Mouse (Mus musculus): ENCODE measurements around the gene Cdnf.

Cdnf gene

DNA sequence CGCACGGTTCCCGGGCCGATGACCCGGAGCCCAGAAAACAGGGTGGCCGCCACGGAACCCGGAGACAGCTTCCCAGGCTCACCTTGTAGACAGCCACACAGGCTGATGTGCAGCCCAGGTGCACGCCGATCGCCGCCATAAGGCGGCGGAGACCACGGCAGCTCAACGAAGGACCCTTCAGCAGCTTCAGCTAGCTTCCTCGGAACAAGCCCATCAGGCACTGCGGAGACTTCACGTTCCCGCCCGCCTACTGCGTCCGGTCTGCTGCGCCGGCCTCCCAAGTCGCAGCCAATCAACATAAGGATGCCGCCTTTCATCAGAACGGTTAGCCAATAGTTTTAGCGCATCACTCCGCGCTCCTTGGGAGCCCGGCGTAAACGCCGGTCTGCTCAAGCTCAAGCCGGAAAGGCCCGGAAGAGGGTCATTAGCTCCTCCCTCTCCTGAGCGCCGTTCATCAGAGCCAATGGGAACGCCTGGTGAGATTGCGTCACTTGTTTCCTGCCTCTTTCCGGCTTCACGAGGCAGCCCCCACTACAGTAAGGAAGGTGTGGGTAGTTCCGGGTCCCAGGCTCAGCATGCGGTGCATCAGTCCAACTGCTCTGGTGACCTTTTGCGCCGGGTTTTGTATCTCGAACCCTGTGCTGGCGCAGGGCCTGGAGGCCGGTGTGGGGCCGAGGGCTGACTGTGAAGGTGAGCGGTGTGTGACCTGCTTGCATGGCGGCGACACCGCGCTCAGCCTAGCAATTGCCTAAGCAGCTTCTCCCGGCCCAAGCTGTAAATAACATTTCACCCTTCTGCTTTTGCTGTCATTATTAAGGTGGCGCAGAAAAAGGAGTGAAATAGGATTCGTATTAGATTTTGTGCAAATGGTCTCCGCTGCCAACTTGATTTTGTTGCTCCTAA is at the start of gene Cdnf, which contains the start of the genes Gm45902 and Hspa14:
Cdnf (plus strand) TSS at position 479 of the 903 bp plus-strand sequence.
Gm45902 (minus strand) TSS at position 239 of the 903 bp plus-strand sequence.
Hspa14 (minus strand) TSS at position 263 of the 903 bp plus-strand sequence.
- in situ Hi-C loops (cut with MboI, MseI), result no loop called here

GRCm38 (mm10) chr2:3473891-3474290 is 38.9 kb upstream of the Cdnf start:
- in situ Hi-C loops (cut with MboI, MseI), result no loop called here

GRCm38 (mm10) chr2:3474361-3474805 is 38.4 kb upstream of the Cdnf start:
- in situ Hi-C loops (cut with MboI, MseI), result no loop called here

DNA sequence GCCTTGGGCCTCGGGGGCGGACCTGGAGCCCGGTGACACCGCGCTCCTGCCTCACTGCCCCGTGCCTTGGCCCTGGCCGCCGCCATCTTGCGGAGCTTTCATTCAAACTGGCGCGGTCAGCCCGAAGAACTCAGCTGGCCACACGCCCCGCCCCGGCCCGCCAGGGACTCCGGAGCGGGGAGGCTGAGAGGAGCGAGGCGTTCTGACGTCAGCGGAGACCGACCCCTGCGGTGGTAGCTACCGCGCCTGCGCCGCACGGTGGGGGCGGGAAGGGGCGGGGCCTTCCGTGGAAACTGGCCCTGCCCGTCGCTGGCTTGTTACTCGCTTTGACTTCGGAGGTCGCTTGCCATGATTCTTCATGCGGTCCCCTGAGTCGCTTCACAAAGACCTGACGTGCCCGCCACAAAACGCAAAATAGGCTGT is 38.0 kb upstream of the Cdnf start, which contains the start of gene Suv39h2:
Suv39h2 (minus strand) TSS at position 171 of the 423 bp plus-strand sequence.
- in situ Hi-C loops (cut with MboI, MseI), result loop anchor here (5.0 to 25.0 kb wide), 2 partner anchors 48 to 1537 kb away; partner anchors contain the start of gene Mcm10

DNA sequence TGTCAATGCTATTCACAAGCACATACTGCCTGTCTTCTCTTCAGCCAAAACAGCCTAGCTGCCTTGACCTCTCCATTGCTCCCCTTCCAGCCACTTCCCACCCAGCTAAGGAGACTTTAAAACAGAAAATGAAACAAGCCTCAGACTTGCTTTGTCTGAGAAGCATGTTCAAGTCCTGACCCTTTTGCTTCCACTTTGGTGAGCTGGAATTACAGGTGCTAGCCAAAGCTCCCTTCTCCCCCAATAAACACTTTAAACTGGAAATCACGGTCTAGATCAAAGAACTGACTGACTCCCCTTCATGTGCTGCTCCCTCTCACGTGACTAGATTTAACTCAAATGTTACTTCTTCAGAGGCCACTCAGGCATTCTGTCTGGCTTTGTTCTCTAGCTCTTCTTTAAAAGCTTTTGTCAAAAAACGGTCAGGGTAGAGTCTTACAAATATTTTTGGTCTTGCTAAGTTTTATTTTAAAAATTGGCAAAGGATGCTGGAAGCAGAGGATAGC is 37.0 kb upstream of the Cdnf start:
- in situ Hi-C loops (cut with MboI, MseI), result loop anchor here (5.0 to 25.0 kb wide), 2 partner anchors 48 to 1537 kb away; partner anchors contain the start of gene Mcm10

GRCm38 (mm10) chr2:3480239-3480638 is 32.6 kb upstream of the Cdnf start:
- in situ Hi-C loops (cut with MboI, MseI), result loop anchor here (25.0 kb wide), 1 partner anchor 1532 kb away; the partner anchor contains the start of gene Mcm10

- in situ Hi-C loops (cut with MboI, MseI), result loop anchor here (25.0 kb wide), 1 partner anchor 1522 kb away; the partner anchor contains the start of gene Mcm10
Observed at GRCm38 (mm10) chr2:3489816-3490215, 23.0 kb upstream of the Cdnf start.

GRCm38 (mm10) chr2:3493833-3494409 is 18.9 kb upstream of the Cdnf start:
- in situ Hi-C loops (cut with MboI, MseI), result loop anchor here (25.0 kb wide), 1 partner anchor 1518 kb away; the partner anchor contains the start of gene Mcm10

- in situ Hi-C loops (cut with MboI, MseI), result loop anchor here (25.0 kb wide), 1 partner anchor 1513 kb away; the partner anchor contains the start of gene Mcm10
Observed at GRCm38 (mm10) chr2:3499543-3499942, 13.3 kb upstream of the Cdnf start.

DNA sequence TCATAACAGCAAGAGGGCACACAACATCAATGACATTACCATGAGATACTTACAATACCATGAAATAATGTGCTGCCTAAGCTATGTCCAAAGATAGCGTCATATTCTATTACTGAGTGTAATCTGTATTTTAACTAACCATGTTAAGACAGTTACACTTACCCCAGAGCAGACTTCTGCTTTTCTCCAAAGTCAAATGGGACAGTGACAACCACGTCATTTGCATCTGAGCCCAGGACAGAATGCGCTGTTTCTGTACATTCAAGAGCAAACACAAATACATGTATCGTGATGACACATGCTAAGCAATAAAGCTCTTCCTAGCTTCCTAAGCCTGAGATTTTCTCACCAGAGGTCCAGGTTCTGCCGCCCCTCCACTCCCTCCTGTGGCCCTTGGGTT is 11.9 kb upstream of the Cdnf start:
- in situ Hi-C loops (cut with MboI, MseI), result no loop called here

GRCm38 (mm10) chr2:3512076-3512475 is 754 bp upstream of the Cdnf start:
- in situ Hi-C loops (cut with MboI, MseI), result no loop called here

GRCm38 (mm10) chr2:3522558-3522957 is 9.7 kb downstream of the Cdnf start:
- in situ Hi-C loops (cut with MboI, MseI), result no loop called here

DNA sequence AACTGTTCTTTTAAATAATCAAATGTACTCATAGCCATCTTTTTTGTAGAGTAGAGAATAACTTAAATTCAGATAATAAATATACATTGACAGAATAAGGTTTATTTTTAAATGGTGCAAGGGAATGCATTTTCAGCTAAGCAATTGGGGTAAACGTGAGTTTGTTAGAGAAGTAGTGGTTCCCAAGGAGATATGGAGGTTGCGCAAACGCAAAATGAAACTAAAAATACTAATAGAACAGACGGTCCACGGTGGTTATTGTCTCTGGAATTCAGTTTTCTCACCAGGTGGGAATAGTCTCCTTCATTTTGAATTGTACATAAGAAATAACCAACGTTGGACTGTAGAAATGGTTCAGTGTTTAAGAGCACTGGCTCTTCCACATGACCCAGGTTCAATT is 13.5 kb downstream of the Cdnf start:
- in situ Hi-C loops (cut with MboI, MseI), result loop anchor here (25.0 kb wide), 1 partner anchor 261 kb away; no protein-coding TSS in a partner anchor

GRCm38 (mm10) chr2:3541307-3542079 is 28.7 kb downstream of the Cdnf start:
- in situ Hi-C loops (cut with MboI, MseI), result loop anchor here (25.0 kb wide), 1 partner anchor 246 kb away; no protein-coding TSS in a partner anchor

DNA sequence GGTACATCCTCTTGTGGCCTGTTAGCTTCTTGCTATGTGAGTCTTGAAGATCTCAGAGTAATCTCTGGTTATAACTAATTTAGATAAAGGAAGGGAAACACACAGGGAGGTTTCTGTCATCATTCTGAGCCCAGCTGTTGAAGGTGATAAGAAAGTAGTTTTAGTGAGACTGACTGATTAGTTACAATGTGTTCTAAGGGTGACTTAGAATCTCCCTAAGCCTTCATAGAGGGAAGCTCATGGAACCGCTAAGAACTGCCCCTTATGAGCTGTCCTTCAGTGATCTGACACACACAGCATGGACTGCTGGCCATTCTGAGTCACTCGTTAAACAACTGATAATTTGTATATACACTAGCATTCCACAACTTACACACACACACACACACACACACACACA is 33.2 kb downstream of the Cdnf start:
- in situ Hi-C loops (cut with MboI, MseI), result loop anchor here (25.0 kb wide), 1 partner anchor 241 kb away; no protein-coding TSS in a partner anchor

DNA sequence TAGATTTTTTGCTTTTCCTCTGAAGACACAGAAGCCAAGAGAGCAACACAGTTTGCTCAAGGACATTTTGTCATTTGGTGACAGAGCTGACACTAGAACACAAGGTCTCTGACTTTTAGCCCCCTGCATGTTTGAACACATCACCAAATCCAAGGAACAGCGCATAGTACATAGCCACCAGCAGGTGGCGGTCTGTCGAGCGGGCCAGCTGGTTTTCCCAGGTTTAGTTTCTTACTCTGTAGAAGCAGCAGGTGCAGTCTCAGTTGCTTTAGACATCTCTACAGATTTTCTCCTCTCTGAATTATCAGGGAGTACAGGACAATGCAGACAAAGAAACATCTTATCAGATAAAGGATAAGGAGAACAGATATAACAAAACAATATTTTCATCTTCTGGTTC is 33.8 kb downstream of the Cdnf start:
- in situ Hi-C loops (cut with MboI, MseI), result loop anchor here (25.0 kb wide), 1 partner anchor 241 kb away; no protein-coding TSS in a partner anchor

DNA sequence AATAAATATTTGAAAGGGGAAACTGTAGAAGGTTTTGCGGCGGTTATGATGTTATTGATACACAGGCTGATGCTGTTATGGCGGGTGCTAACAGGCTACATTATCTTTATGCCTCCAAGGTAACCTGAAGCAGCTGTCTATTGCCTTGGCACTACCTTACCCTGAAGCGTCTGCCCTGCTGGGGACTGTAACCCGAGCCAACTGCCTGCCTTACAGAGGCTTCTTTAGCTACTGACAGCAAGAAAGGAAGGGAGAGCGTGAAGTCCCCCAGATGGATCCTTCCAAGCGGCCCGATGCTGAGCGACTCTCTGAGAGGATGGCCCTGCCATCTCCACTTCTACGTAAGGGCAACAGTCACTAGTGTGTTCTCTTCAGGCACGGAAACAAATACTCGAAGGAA is 57.4 kb downstream of the Cdnf start, which contains the start of gene Fam107b:
Fam107b (plus strand) TSS at position 303 of the 400 bp plus-strand sequence.
- in situ Hi-C loops (cut with MboI, MseI), result no loop called here

- in situ Hi-C loops (cut with MboI, MseI), result no loop called here
Observed at GRCm38 (mm10) chr2:3570606-3571005, 57.8 kb downstream of the Cdnf start.

DNA sequence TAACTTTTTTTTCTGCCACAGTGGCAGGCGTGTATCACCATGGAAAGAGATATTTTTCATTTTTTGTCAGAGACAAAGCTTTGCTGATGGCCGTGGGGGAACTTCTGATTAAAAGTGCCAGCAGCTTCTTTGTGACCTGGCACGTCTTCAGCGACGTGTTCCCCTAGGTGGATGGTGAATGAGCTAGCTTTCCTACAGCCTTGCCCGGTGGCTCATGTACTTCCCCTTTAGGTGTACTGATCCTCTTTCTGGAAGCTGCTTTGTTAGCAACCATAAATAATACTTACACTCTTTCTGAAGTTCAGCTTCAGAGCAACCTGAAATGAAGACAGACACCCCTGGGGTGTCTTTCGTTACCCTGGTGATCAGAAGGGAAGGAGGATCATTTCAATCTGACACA is 61.1 kb downstream of the Cdnf start:
- in situ Hi-C loops (cut with MboI, MseI), result no loop called here

- in situ Hi-C loops (cut with MboI, MseI), result no loop called here
Observed at GRCm38 (mm10) chr2:3575140-3575539, 62.3 kb downstream of the Cdnf start.

Measured in T-helper 1 cell (primary cell).